Mouse (Mus musculus): ENCODE results near the gene Kazn.

- TF ChIP-seq CTCF (IDR thresholded peaks at IDR 0.05; ENCODE audit: low read depth, low read length) (no peak), POLR2A (IDR thresholded peaks at IDR 0.05; ENCODE audit: insufficient read depth, low read length) (no peak), EP300 (IDR thresholded peaks at IDR 0.05; ENCODE audit: insufficient read depth, low read depth, low read length) (no peak)
These were observed 91.5 kb downstream of the Kazn start for GRCm38 (mm10) chr4:142147671-142148070.

Measured in ES-Bruce4 (cell line).